Mouse (Mus musculus): ENCODE results near the gene Calcb. TPM values are rescaled to one million over a fixed set of nuclear protein-coding genes. Genes with fewer than 3 reads are reported as not detected.
A peak's percentile ranks its signal among the peaks of the same experiment; 100 is the strongest.

Gene Calcb
- total and polyA plus RNA-seq, 2 experiments from 2014 or later, result 1.3 to 1.7 TPM

GRCm38 (mm10) chr7:114744639-114745245 is 26.3 kb downstream of the Calcb start:
- Histone ChIP-seq H3K4me2 (ENCODE audit: low read depth, low read length) (no peak overlapping the region), H3K36me3 (replicated peaks; ENCODE audit: control insufficient read depth, insufficient read depth, low read length) (no peaks in the 10 kb centered on the region), H3K9me3 (replicated peaks; ENCODE audit: control insufficient read depth, low read length) (no peaks in the 10 kb centered on the region), H3K9ac (replicated peaks; ENCODE audit: low read depth, low read length) (no peak overlapping the region), H3K4me3 (ENCODE audit: low read depth, low read length) (no peak overlapping the region), H3K4me1 (ENCODE audit: control insufficient read depth, insufficient read depth) (peaks cover 12% of the 10 kb centered on the region), H3K27ac (ENCODE audit: low read depth) (no peak overlapping the region), H3K27me3 (ENCODE audit: control insufficient read depth, insufficient read depth, low read length) (no peaks in the 10 kb centered on the region)
- DNase-seq (ENCODE audit: low spot score) (no peak), ATAC-seq (ENCODE audit: insufficient read depth, low read depth) (no peak)
- TF ChIP-seq CTCF (IDR thresholded peaks at IDR 0.05; ENCODE audit: low read depth), result no peak
- TF ChIP-seq EP300 (IDR thresholded peaks at IDR 0.05; ENCODE audit: low read depth), result no peak
- 31% methylated on average over 3 of the region's 3 CpGs for WGBS

- Histone ChIP-seq H3K9ac (replicated peaks; ENCODE audit: low read depth, low read length) (no peak overlapping the region), H3K27ac (ENCODE audit: low read depth) (no peak overlapping the region)
Observed at GRCm38 (mm10) chr7:114745481-114746271, 27.2 kb downstream of the Calcb start.

GRCm38 (mm10) chr7:114747596-114747995 is 29.2 kb downstream of the Calcb start:
- Histone ChIP-seq H3K4me2 (ENCODE audit: low read depth, low read length) (no peak overlapping the region), H3K4me3 (ENCODE audit: low read depth, low read length) (no peak overlapping the region), H3K9me3 (replicated peaks; ENCODE audit: control insufficient read depth, low read length) (no peaks in the 10 kb centered on the region), H3K36me3 (replicated peaks; ENCODE audit: control insufficient read depth, insufficient read depth, low read length) (no peaks in the 10 kb centered on the region), H3K4me1 (ENCODE audit: control insufficient read depth, insufficient read depth) (peaks cover 12% of the 10 kb centered on the region), H3K9ac (replicated peaks; ENCODE audit: low read depth, low read length) (no peak overlapping the region), H3K27me3 (ENCODE audit: control insufficient read depth, insufficient read depth, low read length) (no peaks in the 10 kb centered on the region), H3K27ac (ENCODE audit: low read depth) (no peak overlapping the region)
- ATAC-seq (ENCODE audit: insufficient read depth, low read depth) (no peak), DNase-seq (ENCODE audit: low spot score) (no peak)
- no peak for TF ChIP-seq CTCF (IDR thresholded peaks at IDR 0.05; ENCODE audit: low read depth)
- TF ChIP-seq EP300 (IDR thresholded peaks at IDR 0.05; ENCODE audit: low read depth), result no peak
- 79% methylated on average over 3 of the region's 3 CpGs for WGBS

More at GRCm38 (mm10) chr7:114745481-114746271, 27.2 kb downstream of the Calcb start:
- TF ChIP-seq EP300 (IDR thresholded peaks at IDR 0.05; ENCODE audit: low read depth) (no peak), CTCF (IDR thresholded peaks at IDR 0.05; ENCODE audit: low read depth) (peak; percentile 33)
- Histone ChIP-seq H3K27me3 (ENCODE audit: control insufficient read depth, insufficient read depth, low read length) (no peaks in the 10 kb centered on the region), H3K4me1 (ENCODE audit: control insufficient read depth, insufficient read depth) (peaks cover 12% of the 10 kb centered on the region), H3K4me2 (ENCODE audit: low read depth, low read length) (peak overlapping the region; percentile 67), H3K4me3 (ENCODE audit: low read depth, low read length) (peak overlapping the region; percentile 42), H3K9me3 (replicated peaks; ENCODE audit: control insufficient read depth, low read length) (no peaks in the 10 kb centered on the region), H3K36me3 (replicated peaks; ENCODE audit: control insufficient read depth, insufficient read depth, low read length) (no peaks in the 10 kb centered on the region)
- WGBS, result 5% methylated on average over 34 of the region's 34 CpGs
- ATAC-seq (ENCODE audit: insufficient read depth, low read depth) (peak; percentile 60), DNase-seq (ENCODE audit: low spot score) (peak; percentile 14)

GRCm38 (mm10) chr7:114748239-114748638 is 29.8 kb downstream of the Calcb start:
- Histone ChIP-seq H3K4me2 (ENCODE audit: low read depth, low read length) (no peak overlapping the region), H3K9me3 (replicated peaks; ENCODE audit: control insufficient read depth, low read length) (no peaks in the 10 kb centered on the region), H3K36me3 (replicated peaks; ENCODE audit: control insufficient read depth, insufficient read depth, low read length) (no peaks in the 10 kb centered on the region), H3K4me1 (ENCODE audit: control insufficient read depth, insufficient read depth) (peaks cover 12% of the 10 kb centered on the region), H3K27me3 (ENCODE audit: control insufficient read depth, insufficient read depth, low read length) (no peaks in the 10 kb centered on the region), H3K27ac (ENCODE audit: low read depth) (no peak overlapping the region), H3K9ac (replicated peaks; ENCODE audit: low read depth, low read length) (no peak overlapping the region), H3K4me3 (ENCODE audit: low read depth, low read length) (no peak overlapping the region)
- WGBS, result 63% methylated on average over 4 of the region's 4 CpGs
- no peak for TF ChIP-seq EP300 (IDR thresholded peaks at IDR 0.05; ENCODE audit: low read depth)
- TF ChIP-seq CTCF (IDR thresholded peaks at IDR 0.05; ENCODE audit: low read depth), result no peak
- no peak for DNase-seq (ENCODE audit: low spot score)
- ATAC-seq (ENCODE audit: insufficient read depth, low read depth), result no peak

- H3K4me3 ChIP-seq (ENCODE audit: low read depth, low read length), result no peak overlapping the region
- H3K36me3 ChIP-seq (replicated peaks; ENCODE audit: control insufficient read depth, insufficient read depth, low read length), result no peaks in the 10 kb centered on the region
- no peak for TF ChIP-seq CTCF (IDR thresholded peaks at IDR 0.05; ENCODE audit: low read depth)
- no peak for TF ChIP-seq EP300 (IDR thresholded peaks at IDR 0.05; ENCODE audit: low read depth)
- H3K4me1 ChIP-seq (ENCODE audit: control insufficient read depth, insufficient read depth), result no peaks in the 10 kb centered on the region
- WGBS, result 94% methylated on average over 2 of the region's 2 CpGs
- no peaks in the 10 kb centered on the region for H3K9me3 ChIP-seq (replicated peaks; ENCODE audit: control insufficient read depth, low read length)
- H3K27ac ChIP-seq (ENCODE audit: low read depth), result no peak overlapping the region
- no peak for DNase-seq (ENCODE audit: low spot score)
- H3K27me3 ChIP-seq (ENCODE audit: control insufficient read depth, insufficient read depth, low read length), result no peaks in the 10 kb centered on the region
- H3K9ac ChIP-seq (replicated peaks; ENCODE audit: low read depth, low read length), result no peak overlapping the region
- H3K4me2 ChIP-seq (ENCODE audit: low read depth, low read length), result no peak overlapping the region
- no peak for ATAC-seq (ENCODE audit: insufficient read depth, low read depth)
Observed at GRCm38 (mm10) chr7:114753471-114753870, 35.0 kb downstream of the Calcb start.

Data from heart, postnatal 0 days (tissue).